Mouse (Mus musculus): Measurements from ENCODE around the gene Akt3.

- TF ChIP-seq CTCF (IDR thresholded peaks at IDR 0.05; ENCODE audit: control insufficient read depth, insufficient read depth, low read length) = no peak
- TF ChIP-seq POLR2A (IDR thresholded peaks at IDR 0.05; ENCODE audit: borderline replicate concordance, control insufficient read depth, low read depth, low read length) = no peak
These were observed 287.1 kb downstream of the Akt3 start for GRCm38 (mm10) chr1:176970635-176971478.
